Mouse (Mus musculus) liver, adult (tissue): ENCODE results near the gene Trim41.

Experiments
- GATA4 ChIP-seq: IDR thresholded peaks from 2 replicates; pipeline ENCODE4 v1.6.1; 2014; ENCODE audit warnings: mild to moderate bottlenecking, low read length; ENCODE audit not compliant: insufficient replicate concordance

Gene Trim41

GRCm38 (mm10) chr11:48816800-48817665 is at the start of gene Trim41:
Gene Trim41, minus strand, starts transcription at chr11:48817353.
- peak; percentile 25; the same call in 1 of the 2 replicates for TF ChIP-seq GATA4

GRCm38 (mm10) chr11:48866481-48866880 is 49.3 kb upstream of the Trim41 start:
- TF ChIP-seq GATA4: no peak

- TF ChIP-seq GATA4: no peak
These were observed 46.7 kb upstream of the Trim41 start for GRCm38 (mm10) chr11:48863808-48864207.

GRCm38 (mm10) chr11:48862784-48863319 is 45.7 kb upstream of the Trim41 start:
- TF ChIP-seq GATA4: no peak

GRCm38 (mm10) chr11:48859014-48859413 is 41.9 kb upstream of the Trim41 start:
- TF ChIP-seq GATA4: no peak

GRCm38 (mm10) chr11:48853474-48854180 is 36.5 kb upstream of the Trim41 start:
- 0 out of 2 replicates have a peak, but pooled peaks have one; percentile 0 for TF ChIP-seq GATA4

- TF ChIP-seq GATA4: peak; percentile 37; the same call in 1 of the 2 replicates
These were observed 35.7 kb upstream of the Trim41 start for GRCm38 (mm10) chr11:48852624-48853473.

- no peak for TF ChIP-seq GATA4
These were observed 35.0 kb upstream of the Trim41 start for GRCm38 (mm10) chr11:48852190-48852589.

GRCm38 (mm10) chr11:48851270-48851995 is 34.3 kb upstream of the Trim41 start:
- no peak for TF ChIP-seq GATA4

GRCm38 (mm10) chr11:48850240-48850639 is 33.1 kb upstream of the Trim41 start:
- TF ChIP-seq GATA4: no peak

- no peak for TF ChIP-seq GATA4
These were observed 29.7 kb upstream of the Trim41 start for GRCm38 (mm10) chr11:48846881-48847280.

GRCm38 (mm10) chr11:48845244-48845815 is 28.2 kb upstream of the Trim41 start:
- no peak for TF ChIP-seq GATA4

- TF ChIP-seq GATA4: no peak
These were observed 27.2 kb upstream of the Trim41 start for GRCm38 (mm10) chr11:48844309-48844708.

GRCm38 (mm10) chr11:48843202-48843601 is 26.0 kb upstream of the Trim41 start:
- TF ChIP-seq GATA4: no peak
